Mouse (Mus musculus) CH12.LX (cell line): ENCODE measurements around the gene Boc. TPM values are rescaled to one million over a fixed set of nuclear protein-coding genes. Genes with fewer than 3 reads are reported as not detected.

ENCODE experiments used
- DNase-seq: peaks from one replicate; pipeline ENCODE4 v3.0.0-alpha.2; 2013; ENCODE audit errors: extremely low read depth
- H3K27ac ChIP-seq: 2 replicates; pipeline ENCODE4 v1.5.1; 2012; ENCODE audit warnings: low read depth, mild to moderate bottlenecking, control low read depth, moderate library complexity; ENCODE audit not compliant: insufficient read depth
- H3K27me3 ChIP-seq: replicated peaks from 2 replicates; pipeline ENCODE3; 2012; ENCODE audit warnings: inconsistent platforms
- H3K36me3 ChIP-seq, 2 experiments: replicated peaks in 1 of 2; 2 replicates each; pipeline versions ENCODE3 to v1.6.1; 2012; ENCODE audit warnings: inconsistent platforms in 1 of 2, low read length in 1 of 2, mild to moderate bottlenecking in 1 of 2, mixed read lengths in 1 of 2, moderate library complexity in 1 of 2; ENCODE audit not compliant: control insufficient read depth in 1 of 2, insufficient read depth in 1 of 2
- H3K4me1 ChIP-seq, 2 experiments: 2 replicates each; pipeline ENCODE4 v1.6.1; 2012; ENCODE audit warnings: inconsistent platforms in 1 of 2, moderate library complexity in 1 of 2; ENCODE audit not compliant: insufficient read depth in 2 of 2, control insufficient read depth in 1 of 2
- H3K4me2 ChIP-seq: 2 replicates; pipeline ENCODE4 v1.6.1; 2012; ENCODE audit warnings: low read depth, mild to moderate bottlenecking, control low read depth; ENCODE audit not compliant: poor library complexity, insufficient read depth, severe bottlenecking
- H3K4me3 ChIP-seq, 3 experiments: fragments of 150-350 bp in 1 of 3; sonication (generic) in 1 of 3; replicated peaks in 1 of 3; 2 replicates each; pipeline versions ENCODE3 to v1.5.1; 2011 to 2012; ENCODE audit warnings: low read depth in 2 of 3, low read length in 2 of 3, mild to moderate bottlenecking in 2 of 3, moderate library complexity in 2 of 3, control low read depth in 1 of 3, improper control_type of control experiment in 1 of 3, inconsistent platforms in 1 of 3, mixed read lengths in 1 of 3; ENCODE audit not compliant: poor library complexity in 1 of 3
- H3K79me2 ChIP-seq: replicated peaks from 2 replicates; pipeline ENCODE4 v1.6.1; 2012; ENCODE audit warnings: mild to moderate bottlenecking, moderate library complexity; ENCODE audit not compliant: control insufficient read depth, poor library complexity, insufficient read depth, severe bottlenecking; ENCODE audit errors: extremely low read depth
- H3K9ac ChIP-seq: 2 replicates; pipeline ENCODE4 v1.6.1; 2012; ENCODE audit warnings: low read depth, mild to moderate bottlenecking, control low read depth, moderate library complexity; ENCODE audit not compliant: insufficient read depth
- H3K9me3 ChIP-seq: replicated peaks from 2 replicates; pipeline ENCODE3; 2012; ENCODE audit warnings: low read length, inconsistent platforms, mixed read lengths
- BHLHE40 ChIP-seq: IDR thresholded peaks from 2 replicates; pipeline ENCODE4 v1.6.1; 2011; ENCODE audit warnings: mild to moderate bottlenecking, low read depth, low read length, improper control_type of control experiment
- CHD1 ChIP-seq: IDR thresholded peaks from 2 replicates; pipeline ENCODE4 v1.6.1; 2012; ENCODE audit warnings: low read depth, low read length, improper control_type of control experiment, inconsistent platforms
- CHD2 ChIP-seq: IDR thresholded peaks from 2 replicates; pipeline ENCODE4 v1.6.1; 2011; ENCODE audit warnings: low read length, improper control_type of control experiment
- ELF1 ChIP-seq: IDR thresholded peaks from 2 replicates; pipeline ENCODE4 v1.6.1; 2014; ENCODE audit warnings: low read depth, mild to moderate bottlenecking, inconsistent platforms, low read length, improper control_type of control experiment
- ETS1 ChIP-seq: conservative IDR thresholded peaks from 2 replicates; pipeline ENCODE4 v1.6.1; 2012; ENCODE audit warnings: low read depth, mild to moderate bottlenecking, inconsistent platforms, low read length, improper control_type of control experiment, moderate library complexity
- HCFC1 ChIP-seq: IDR thresholded peaks from 2 replicates; pipeline ENCODE4 v1.6.1; 2012; ENCODE audit warnings: low read depth, mild to moderate bottlenecking, inconsistent platforms, low read length, improper control_type of control experiment
- IRF4 ChIP-seq: IDR thresholded peaks from 2 replicates; pipeline ENCODE4 v1.6.1; 2014; ENCODE audit warnings: low read depth, mild to moderate bottlenecking, inconsistent platforms, low read length, improper control_type of control experiment
- JUND ChIP-seq: conservative IDR thresholded peaks from 2 replicates; pipeline ENCODE4 v1.6.1; 2011; ENCODE audit warnings: low read depth, low read length, improper control_type of control experiment
- MAFK ChIP-seq: IDR thresholded peaks from 2 replicates; pipeline ENCODE4 v1.6.1; 2011; ENCODE audit warnings: low read length, improper control_type of control experiment; ENCODE audit not compliant: insufficient replicate concordance
- MAZ ChIP-seq: IDR thresholded peaks from 2 replicates; pipeline ENCODE4 v1.6.1; 2012; ENCODE audit warnings: low read depth, mild to moderate bottlenecking, inconsistent platforms, low read length, improper control_type of control experiment, moderate library complexity
- MEF2A ChIP-seq: IDR thresholded peaks from 2 replicates; pipeline ENCODE4 v1.6.1; 2014; ENCODE audit warnings: low read depth, mild to moderate bottlenecking, inconsistent platforms, low read length, improper control_type of control experiment, borderline replicate concordance
- MXI1 ChIP-seq: IDR thresholded peaks from 2 replicates; pipeline ENCODE4 v1.6.1; 2011; ENCODE audit warnings: mild to moderate bottlenecking, low read depth, low read length, improper control_type of control experiment
- RCOR1 ChIP-seq: conservative IDR thresholded peaks from 2 replicates; pipeline ENCODE4 v1.6.1; 2012; ENCODE audit warnings: low read depth, mild to moderate bottlenecking, inconsistent platforms, low read length, improper control_type of control experiment
- TBP ChIP-seq: conservative IDR thresholded peaks from 2 replicates; pipeline ENCODE4 v1.6.1; 2011; ENCODE audit warnings: low read depth, low read length, improper control_type of control experiment
- TCF12 ChIP-seq: IDR thresholded peaks from 2 replicates; pipeline ENCODE4 v1.6.1; 2014; ENCODE audit warnings: low read depth, mild to moderate bottlenecking, inconsistent platforms, low read length, improper control_type of control experiment
- USF1 ChIP-seq: IDR thresholded peaks from 2 replicates; pipeline ENCODE4 v1.6.1; 2014; ENCODE audit warnings: low read depth, mild to moderate bottlenecking, inconsistent platforms, low read length, improper control_type of control experiment
- USF2 ChIP-seq: conservative IDR thresholded peaks from 2 replicates; pipeline ENCODE4 v1.6.1; 2011; ENCODE audit warnings: low read depth, low read length, improper control_type of control experiment
- ZKSCAN1 ChIP-seq: IDR thresholded peaks from 2 replicates; pipeline ENCODE4 v1.6.1; 2012; ENCODE audit warnings: low read depth, inconsistent platforms, low read length, improper control_type of control experiment, borderline replicate concordance
- ZNF384 ChIP-seq: IDR thresholded peaks from 2 replicates; pipeline ENCODE4 v1.6.1; 2012; ENCODE audit warnings: low read depth, low read length, improper control_type of control experiment, inconsistent platforms
- dilution Hi-C: fragments of 300-500 bp; cut with MboI; formaldehyde crosslinking; loops from 2 replicates; pipeline ENCODE4 v1.14.3; 2020; ENCODE audit warnings: low sequenced_read_pairs; ENCODE audit not compliant: extremely low pct_unique_long_range_greater_than_20kb, extremely low pct_ligation_motif_present
- in situ Hi-C: fragments of 300-500 bp; cut with MboI; formaldehyde crosslinking; loops from 3 replicates; pipeline ENCODE4 v1.14.3; 2019; ENCODE audit warnings: low sequenced_read_pairs, low pct_ligation_motif_present, low pct_unique_long_range_greater_than_20kb, mixed read lengths
- polyA plus RNA-seq: library from polyadenylated mRNA; unstranded; fragments of >175 nt; gene quantifications from 2 replicates; pipeline ENCODE4 v1.2.1, GENCODE M21; 2012; ENCODE audit warnings: low read depth; ENCODE audit not compliant: insufficient read length
- total RNA-seq, 2 experiments: library from RNA; depleted of rRNA; stranded (reverse); fragments of 300-350 nt in 1 of 2; fragments of >200 nt in 1 of 2; gene quantifications; 2 replicates each; pipeline ENCODE4 v1.2.3; 2012 to 2014

The Boc gene
- total and polyA plus RNA-seq, 3 experiments: 0.25 to 1.5 (median 0.67) TPM

- dilution Hi-C loops: no loop called here
- Histone ChIP-seq H3K4me1 (peaks cover 0 to 42% of the 10 kb centered on the region in 2 experiments; a peak in 3 of 4 replicates), H3K27me3 (no peaks in the 10 kb centered on the region), H3K79me2 (no peaks in the 10 kb centered on the region), H3K27ac (no peak overlapping the region), H3K4me3 (no peak overlapping the region), H3K9ac (no peak overlapping the region), H3K4me2 (no peak overlapping the region), H3K9me3 (peaks cover 11% of the 10 kb centered on the region), H3K36me3 (peaks cover 0 to 69% of the 10 kb centered on the region in 2 experiments)
- DNase-seq: no peak
- TF ChIP-seq RCOR1 (no peak), MAFK (no peak), MEF2A (no peak), ELF1 (no peak), BHLHE40 (peak; percentile 42), CHD2 (no peak), MXI1 (no peak), TBP (no peak), CHD1 (no peak), USF1 (no peak), TCF12 (no peak), MAZ (no peak), ETS1 (peak; percentile 29), ZKSCAN1 (no peak), HCFC1 (no peak)
- in situ Hi-C loops: no loop called here
Measured at GRCm38 (mm10) chr16:44502895-44503575, 55.7 kb downstream of the Boc start.

GRCm38 (mm10) chr16:44502325-44502724, 56.4 kb downstream of the Boc start:
- Histone ChIP-seq H3K4me3 (no peak overlapping the region), H3K79me2 (no peaks in the 10 kb centered on the region), H3K27me3 (no peaks in the 10 kb centered on the region), H3K4me2 (no peak overlapping the region), H3K4me1 (peaks cover 0 to 40% of the 10 kb centered on the region in 2 experiments; a peak in 3 of 4 replicates), H3K36me3 (peaks cover 0 to 70% of the 10 kb centered on the region in 2 experiments), H3K27ac (no peak overlapping the region), H3K9me3 (peaks cover 11% of the 10 kb centered on the region), H3K9ac (no peak overlapping the region)
- TF ChIP-seq ZNF384 (no peak), USF2 (no peak), MAZ (no peak), ELF1 (no peak), CHD2 (no peak), JUND (no peak), IRF4 (no peak), ETS1 (no peak)
- DNase-seq: no peak
- in situ Hi-C loops: no loop called here
- dilution Hi-C loops: no loop called here
